Mouse (Mus musculus) forebrain, postnatal 0 days (tissue): ENCODE measurements at regions not wholly inside any gene's neighbourhood (a gene's known extent, or its start where the extent isn't known, plus 50 kb on each side); places are given as distances from the start of the nearest gene placed in this dataset.

ENCODE experiments used
- ATAC-seq: fragments of 200-750 bp; cut with Nextera tagmentation; 2 replicates; pipeline ENCODE4 v1.8.0; 2017; ENCODE audit warnings: mild to moderate bottlenecking, moderate library complexity
- DNase-seq: peaks from one replicate; pipeline ENCODE4 v3.0.0-alpha.2; 2015
- H3K27ac ChIP-seq: fragments of 300-500 bp; sonication (generic); 2 replicates; pipeline ENCODE4 v1.5.1; 2014; ENCODE audit warnings: low read depth, mild to moderate bottlenecking, antibody characterized with exemption, low read length, moderate library complexity, mixed read lengths
- H3K27me3 ChIP-seq: fragments of 300-500 bp; sonication (generic); 2 replicates; pipeline ENCODE4 v1.6.1; 2014; ENCODE audit warnings: mild to moderate bottlenecking, low read length, mixed read lengths; ENCODE audit not compliant: insufficient read depth
- H3K36me3 ChIP-seq: fragments of 300-500 bp; sonication (generic); 2 replicates; pipeline ENCODE4 v1.6.1; 2014; ENCODE audit warnings: mild to moderate bottlenecking, moderate library complexity; ENCODE audit not compliant: insufficient read depth
- H3K4me1 ChIP-seq: fragments of 300-500 bp; sonication (generic); 2 replicates; pipeline ENCODE4 v1.6.1; 2014; ENCODE audit warnings: antibody characterized with exemption; ENCODE audit not compliant: insufficient read depth
- H3K4me2 ChIP-seq: fragments of 300-500 bp; sonication (generic); 2 replicates; pipeline ENCODE4 v1.6.1; 2014; ENCODE audit warnings: low read depth, mild to moderate bottlenecking, moderate library complexity
- H3K4me3 ChIP-seq: fragments of 300-500 bp; sonication (generic); 2 replicates; pipeline ENCODE4 v1.5.1; 2014; ENCODE audit warnings: low read depth, low read length, mixed read lengths
- H3K9ac ChIP-seq: fragments of 300-500 bp; sonication (generic); 2 replicates; pipeline ENCODE4 v1.6.1; 2014; ENCODE audit warnings: mild to moderate bottlenecking
- H3K9me3 ChIP-seq: fragments of 300-500 bp; sonication (generic); 2 replicates; pipeline ENCODE4 v1.6.1; 2016; ENCODE audit warnings: low read length
- CTCF ChIP-seq: sonication (generic); IDR thresholded peaks from 2 replicates; pipeline ENCODE4 v1.5.1; 2016; ENCODE audit warnings: antibody characterized with exemption, control low read depth, low read depth
- WGBS: fragments of 180-500 bp; shearing (Covaris S2); extraction: QIAGEN DNeasy Blood & Tissue Kit; methylation state at CpG from one replicate; pipeline ENCODE4 v1.1.7; 2014; 5-methylcytosine and 5-hydroxymethylcytosine counted together

DNA sequence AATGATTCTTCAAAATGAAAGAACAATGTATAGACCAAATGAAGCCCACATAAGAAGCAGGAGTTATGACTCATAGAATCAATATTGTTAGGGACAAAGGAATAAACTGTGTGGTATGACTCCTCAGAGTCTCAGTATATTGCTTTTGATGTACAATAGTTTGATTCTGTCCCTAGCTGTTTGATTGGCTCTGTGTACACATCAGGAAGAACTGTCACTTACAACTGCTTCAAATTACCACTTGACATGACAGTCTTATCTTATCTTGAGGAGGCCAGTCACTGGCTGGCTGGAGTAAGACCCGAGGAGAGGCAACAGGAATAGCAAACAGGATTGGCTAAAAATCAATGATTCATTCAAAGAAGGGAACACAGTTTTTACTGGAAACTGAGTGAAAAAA, 1333.5 kb upstream of the Gm38303 start:
- ATAC-seq (no peak), DNase-seq (no peak)
- Histone ChIP-seq H3K4me1 (no peaks in the 10 kb centered on the region), H3K9me3 (no peaks in the 10 kb centered on the region), H3K27me3 (no peaks in the 10 kb centered on the region), H3K9ac (no peak overlapping the region), H3K4me2 (no peak overlapping the region), H3K4me3 (no peak overlapping the region), H3K27ac (no peak overlapping the region), H3K36me3 (no peaks in the 10 kb centered on the region)
- no peak for TF ChIP-seq CTCF
- 66% methylated on average over 1 of the region's 1 CpGs for WGBS

DNA sequence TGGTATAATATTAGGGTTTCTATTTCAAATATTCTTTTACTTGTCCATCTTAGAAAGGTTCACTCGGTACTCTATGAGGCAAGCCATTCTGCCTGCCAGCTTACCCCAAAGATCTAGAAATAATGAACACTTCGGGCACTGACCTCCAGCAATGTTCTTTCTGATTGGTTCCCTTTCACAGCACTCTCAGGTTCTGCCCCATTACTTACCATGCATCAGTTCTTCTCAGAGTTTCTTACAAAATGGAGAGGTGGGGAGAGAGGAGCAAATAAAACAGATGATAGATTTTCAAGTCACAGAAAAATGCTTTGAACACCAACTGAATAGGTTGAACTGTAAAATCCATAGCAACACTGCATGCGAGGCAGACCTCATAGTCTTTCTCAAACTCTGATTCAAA, 1303.8 kb upstream of the Gm38303 start:
- TF ChIP-seq CTCF = no peak
- H3K9me3 ChIP-seq = no peaks in the 10 kb centered on the region
- no peaks in the 10 kb centered on the region for H3K4me1 ChIP-seq
- ATAC-seq (no peak), DNase-seq (no peak)
- no peak overlapping the region for H3K27ac ChIP-seq
- no peaks in the 10 kb centered on the region for H3K36me3 ChIP-seq
- H3K4me3 ChIP-seq = no peak overlapping the region
- no peak overlapping the region for H3K9ac ChIP-seq
- whole genome bisulfite sequencing = 88% methylated on average over 3 of the region's 3 CpGs
- no peak overlapping the region for H3K4me2 ChIP-seq
- no peaks in the 10 kb centered on the region for H3K27me3 ChIP-seq

DNA sequence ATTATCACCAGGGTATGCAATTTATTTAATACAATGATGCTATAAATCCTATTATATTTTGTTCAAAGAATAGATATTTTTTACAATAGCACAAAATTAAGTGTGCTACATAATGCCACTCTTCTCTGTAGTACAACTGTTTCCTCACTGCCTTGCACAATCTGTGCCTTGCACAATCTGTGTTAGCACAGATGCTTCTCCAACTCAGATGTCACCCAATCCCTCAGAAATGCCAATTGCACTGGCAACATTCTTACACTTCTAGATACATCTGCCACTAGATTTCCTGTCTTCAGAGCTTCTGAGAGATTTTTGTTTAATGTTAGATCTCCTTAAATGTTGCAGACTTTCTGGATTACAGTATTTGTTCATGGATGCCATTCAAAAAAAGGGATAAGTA, 1266.0 kb upstream of the Gm38303 start:
- Histone ChIP-seq H3K27ac (no peak overlapping the region), H3K9me3 (no peaks in the 10 kb centered on the region), H3K27me3 (no peaks in the 10 kb centered on the region), H3K36me3 (no peaks in the 10 kb centered on the region), H3K4me2 (no peak overlapping the region), H3K4me1 (no peaks in the 10 kb centered on the region), H3K9ac (no peak overlapping the region), H3K4me3 (no peak overlapping the region)
- TF ChIP-seq CTCF = no peak
- DNase-seq (peak; percentile 59), ATAC-seq (peak; percentile 81)

DNA sequence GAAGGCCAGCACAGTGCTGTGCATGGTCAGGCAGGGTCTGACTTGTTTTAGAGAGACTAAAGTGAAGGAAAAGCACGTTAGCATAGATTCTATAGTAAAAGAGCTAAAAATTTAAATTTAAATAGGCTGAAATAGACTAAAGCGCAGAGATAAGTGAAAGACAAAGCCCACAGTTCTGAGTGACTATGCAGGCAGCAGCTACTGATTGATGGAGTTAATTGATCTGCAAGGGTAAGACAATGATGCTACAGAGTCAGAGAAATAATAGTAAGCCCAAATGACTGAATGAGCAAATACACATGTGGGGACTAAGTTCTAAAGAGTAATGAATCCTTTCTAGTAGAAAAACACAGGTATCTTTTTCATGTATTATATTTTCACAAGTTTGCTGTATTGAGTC, 1228.4 kb upstream of the Gm38303 start:
- DNase-seq (no peak), ATAC-seq (no peak)
- no peak overlapping the region for H3K4me3 ChIP-seq
- no peaks in the 10 kb centered on the region for H3K36me3 ChIP-seq
- no peak overlapping the region for H3K27ac ChIP-seq
- no peaks in the 10 kb centered on the region for H3K9me3 ChIP-seq
- TF ChIP-seq CTCF = no peak
- H3K27me3 ChIP-seq = no peaks in the 10 kb centered on the region
- no peak overlapping the region for H3K4me2 ChIP-seq
- no peaks in the 10 kb centered on the region for H3K4me1 ChIP-seq
- WGBS = 22% methylated on average over 2 of the region's 2 CpGs
- H3K9ac ChIP-seq = no peak overlapping the region

DNA sequence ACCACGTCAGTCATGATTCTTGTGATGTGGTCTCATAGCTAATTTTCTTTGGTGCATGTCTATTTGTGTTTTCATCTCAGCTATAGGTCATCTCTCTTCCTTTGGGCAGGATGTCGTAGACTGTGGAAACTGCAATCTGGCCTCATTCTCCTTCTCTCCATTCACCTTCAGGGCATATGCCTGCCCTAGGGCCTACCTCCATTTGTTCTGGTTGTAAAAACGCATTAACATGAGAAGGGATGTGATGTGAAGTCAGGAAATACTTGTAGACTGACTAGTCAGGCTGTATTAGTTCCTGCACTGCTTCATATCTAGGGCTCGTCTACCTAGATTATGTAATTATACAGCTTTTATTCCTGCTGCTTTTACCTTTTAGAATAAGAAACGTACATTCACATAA, 1227.4 kb upstream of the Gm38303 start:
- no peak for DNase-seq
- ATAC-seq = no peak
- no peak for TF ChIP-seq CTCF
- Histone ChIP-seq H3K9ac (no peak overlapping the region), H3K9me3 (no peaks in the 10 kb centered on the region), H3K36me3 (no peaks in the 10 kb centered on the region), H3K4me2 (no peak overlapping the region), H3K27me3 (no peaks in the 10 kb centered on the region), H3K4me1 (no peaks in the 10 kb centered on the region), H3K27ac (no peak overlapping the region), H3K4me3 (no peak overlapping the region)
- WGBS = 89% methylated on average over 5 of the region's 5 CpGs
